Mouse (Mus musculus) left cerebral cortex, postnatal 10 days (tissue): ENCODE data around the gene Ccdc158. TPM values are rescaled to one million over a fixed set of nuclear protein-coding genes. Genes with fewer than 3 reads are reported as not detected.

ENCODE experiments used
- DNase-seq, 2 experiments: peaks; one replicate each; pipeline ENCODE4 v3.0.0; 2021 to 2022; ENCODE audit warnings: low spot score in 2 of 2, mixed read lengths in 1 of 2; ENCODE audit errors: extremely low spot score in 1 of 2
- intact Hi-C: fragments of 180-260 bp; cut with DNase I; formaldehyde crosslinking; loops from one replicate; pipeline ENCODE4 v1.15.1; 2025
- total RNA-seq, 2 experiments: library from RNA; stranded (reverse); gene quantifications; 2 replicates each; pipeline ENCODE4 v1.2.3; 2021

Ccdc158 gene
- under 1 TPM; 0.26 to 0.41 TPM for total RNA-seq

DNA sequence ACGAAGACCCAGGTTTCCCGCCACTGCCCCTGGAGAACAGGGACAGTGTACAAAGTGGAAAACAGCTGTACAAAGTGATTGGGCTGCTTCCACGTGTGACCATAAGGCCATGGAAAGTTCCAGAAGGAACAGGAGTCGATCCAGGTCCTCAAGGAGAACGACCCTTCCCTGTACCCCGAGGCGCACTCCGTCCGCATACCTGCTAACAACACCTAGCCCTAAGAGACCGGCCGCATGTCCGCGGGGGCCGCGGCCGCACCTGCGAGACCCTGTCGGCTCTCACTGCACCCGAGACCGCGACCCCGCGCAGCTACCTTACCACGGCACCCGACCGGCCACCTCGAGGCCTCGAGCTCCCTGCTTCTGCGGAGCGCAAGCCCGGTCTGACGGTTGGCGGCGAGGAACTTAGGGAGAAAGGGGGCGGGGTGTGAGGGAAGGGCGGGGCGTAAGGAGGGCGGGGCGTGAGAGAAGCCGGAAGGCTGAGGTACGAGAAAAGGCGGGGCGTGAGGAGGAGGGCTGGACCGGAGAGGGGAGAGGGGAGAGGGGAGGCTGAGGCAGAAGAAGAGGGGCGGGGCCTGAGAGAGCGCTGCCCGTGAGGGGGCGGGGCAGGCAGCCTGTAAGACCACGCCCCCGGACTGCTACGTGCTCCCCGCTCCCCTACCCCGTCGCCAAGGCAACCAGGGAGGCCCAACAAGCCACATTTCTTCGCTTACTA, at the start of gene Ccdc158:
TSS of gene Ccdc158 (minus strand) at position 413 of the 715 bp plus-strand sequence.
- DNase-seq, result peak; percentile 54 to 87
- intact Hi-C loops, result loop anchor here (5.0 kb wide), 1 partner anchor 277 kb away; no protein-coding TSS in a partner anchor

DNA sequence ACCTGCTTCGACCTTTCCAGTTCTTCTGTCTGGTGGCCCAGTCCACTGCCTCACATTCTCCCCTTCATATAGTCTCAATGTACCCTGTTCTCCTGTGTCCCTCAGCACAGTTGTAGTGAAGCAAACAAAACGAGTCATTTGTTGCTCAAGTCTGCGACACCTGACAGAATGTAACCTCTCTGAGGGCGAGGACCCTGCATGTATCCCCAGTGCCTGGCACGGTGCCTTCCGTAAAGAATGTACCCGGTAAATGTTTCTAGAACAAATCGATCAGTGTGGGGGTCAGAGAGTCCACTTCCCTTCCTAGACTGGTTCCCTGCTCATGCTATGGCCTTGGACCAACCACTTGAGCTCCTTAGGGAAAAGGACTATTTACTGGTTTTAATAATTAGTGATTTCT, 46.5 kb upstream of the Ccdc158 start:
- intact Hi-C loops, result no loop called here
- DNase-seq, result no peak

DNA sequence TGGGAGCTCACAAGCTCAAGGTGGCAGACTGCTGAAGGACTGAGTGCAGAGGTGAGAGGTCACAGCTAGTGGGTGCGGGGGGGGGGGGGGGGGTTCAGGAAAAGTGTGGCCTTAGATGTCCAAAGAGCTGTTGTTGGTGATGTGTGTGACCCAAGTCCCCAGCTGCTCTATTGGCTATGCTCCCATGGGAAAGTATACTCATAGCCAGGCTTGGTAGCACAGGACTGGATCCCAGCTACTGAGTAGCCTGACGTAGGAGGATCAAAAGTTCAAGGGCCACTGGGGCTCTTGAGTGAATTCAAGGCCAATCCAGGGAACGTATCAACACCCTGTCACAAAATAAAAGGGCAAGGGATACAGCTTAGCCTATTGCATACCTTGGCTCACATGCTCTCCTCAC, 43.8 kb upstream of the Ccdc158 start:
- no peak for DNase-seq
- intact Hi-C loops, result no loop called here

DNA sequence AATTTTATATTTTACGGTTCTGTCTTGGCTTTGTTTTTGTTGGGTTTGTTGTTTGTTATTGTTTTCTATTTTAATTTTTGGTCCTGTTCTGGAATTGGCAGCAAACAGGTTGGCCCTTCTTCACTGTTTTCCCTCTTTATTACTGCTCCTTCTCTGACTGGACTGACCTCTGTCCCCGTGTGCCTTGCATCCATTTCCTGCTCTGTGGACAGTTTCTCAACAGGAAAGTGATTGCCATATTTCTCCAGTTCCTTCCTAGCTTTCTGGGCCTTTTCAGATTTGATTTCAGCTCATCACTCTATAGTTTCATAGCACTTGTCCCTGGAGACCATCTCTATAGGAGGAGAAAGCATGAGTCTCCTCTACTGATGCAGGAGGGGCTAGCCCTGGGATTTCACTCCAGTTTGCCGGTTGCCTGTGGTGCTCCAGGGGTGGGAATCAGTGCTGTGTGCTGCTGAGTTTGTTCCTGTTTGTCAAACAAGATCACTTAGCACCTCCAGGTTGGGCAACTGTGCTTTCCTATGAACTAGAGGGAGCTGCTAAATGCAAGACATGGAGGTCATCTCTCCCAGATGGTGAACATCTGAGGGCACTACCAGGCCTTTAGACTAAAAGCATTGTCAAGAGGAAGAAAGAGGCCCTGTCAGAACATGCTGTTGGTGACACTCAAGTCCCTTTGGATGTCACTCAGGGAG, 42.7 kb upstream of the Ccdc158 start:
- DNase-seq, result no peak
- intact Hi-C loops, result no loop called here

DNA sequence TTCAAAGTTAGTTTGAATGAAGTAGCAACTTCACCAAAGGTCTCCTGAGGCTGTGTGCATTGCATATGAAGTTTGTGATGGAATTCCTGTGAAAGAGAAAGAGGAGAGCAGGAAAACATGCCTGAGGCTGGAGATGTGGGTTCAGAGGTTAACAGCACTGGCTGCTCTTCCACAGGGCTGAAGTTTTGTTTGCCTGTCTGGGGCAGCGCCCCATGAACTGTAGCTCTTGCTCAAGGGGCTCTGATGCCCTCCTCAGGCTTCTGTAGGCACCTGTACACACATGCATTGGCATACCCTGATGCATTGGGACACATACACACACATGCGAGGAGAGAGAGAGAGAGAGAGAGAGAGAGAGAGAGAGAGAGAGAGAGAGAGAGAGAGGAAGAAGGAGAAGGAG, 40.8 kb upstream of the Ccdc158 start:
- intact Hi-C loops, result no loop called here
- DNase-seq, result no peak

DNA sequence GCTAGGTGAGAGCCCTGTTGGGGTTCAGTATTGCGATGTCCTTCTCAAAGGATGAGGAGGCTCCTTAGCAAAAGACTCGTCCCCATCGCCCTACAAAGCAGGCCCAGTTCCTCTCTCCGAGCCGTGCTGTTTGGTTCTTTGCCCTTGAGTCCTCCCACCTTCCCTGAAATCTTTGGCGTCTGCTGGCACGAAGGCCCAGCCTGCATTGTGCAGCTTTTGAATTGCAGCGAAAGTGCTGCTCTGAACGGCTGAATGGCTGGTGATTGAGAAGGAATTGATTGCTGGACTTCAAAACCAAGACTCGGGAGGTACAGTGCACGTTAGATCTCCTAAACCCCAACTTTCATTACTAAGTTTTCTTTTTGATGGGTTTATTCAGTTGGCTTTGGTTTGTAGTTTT, 40.2 kb upstream of the Ccdc158 start:
- intact Hi-C loops, result no loop called here

DNA sequence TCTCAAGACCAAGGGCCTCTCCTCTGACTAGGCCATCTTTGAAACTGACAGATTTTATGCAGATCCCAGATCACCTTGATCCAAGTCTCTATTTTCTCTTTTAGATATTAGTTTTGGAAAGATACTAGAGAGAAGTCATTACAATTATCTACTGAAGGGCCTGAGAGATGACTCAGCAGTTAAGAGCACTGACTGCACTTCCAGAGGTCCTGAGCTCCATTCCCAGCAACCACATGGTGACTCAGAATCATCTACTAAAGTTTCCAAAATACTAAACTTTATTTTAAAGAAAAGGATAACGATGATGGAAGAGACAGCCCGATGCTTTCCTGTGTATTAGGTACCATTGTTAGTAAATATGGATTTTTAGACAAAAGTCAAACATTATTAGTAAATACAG, 39.8 kb upstream of the Ccdc158 start:
- no peak for DNase-seq
- intact Hi-C loops, result no loop called here

More for the DNA sequence above, 40.2 kb upstream of the Ccdc158 start:
- DNase-seq, result no peak

DNA sequence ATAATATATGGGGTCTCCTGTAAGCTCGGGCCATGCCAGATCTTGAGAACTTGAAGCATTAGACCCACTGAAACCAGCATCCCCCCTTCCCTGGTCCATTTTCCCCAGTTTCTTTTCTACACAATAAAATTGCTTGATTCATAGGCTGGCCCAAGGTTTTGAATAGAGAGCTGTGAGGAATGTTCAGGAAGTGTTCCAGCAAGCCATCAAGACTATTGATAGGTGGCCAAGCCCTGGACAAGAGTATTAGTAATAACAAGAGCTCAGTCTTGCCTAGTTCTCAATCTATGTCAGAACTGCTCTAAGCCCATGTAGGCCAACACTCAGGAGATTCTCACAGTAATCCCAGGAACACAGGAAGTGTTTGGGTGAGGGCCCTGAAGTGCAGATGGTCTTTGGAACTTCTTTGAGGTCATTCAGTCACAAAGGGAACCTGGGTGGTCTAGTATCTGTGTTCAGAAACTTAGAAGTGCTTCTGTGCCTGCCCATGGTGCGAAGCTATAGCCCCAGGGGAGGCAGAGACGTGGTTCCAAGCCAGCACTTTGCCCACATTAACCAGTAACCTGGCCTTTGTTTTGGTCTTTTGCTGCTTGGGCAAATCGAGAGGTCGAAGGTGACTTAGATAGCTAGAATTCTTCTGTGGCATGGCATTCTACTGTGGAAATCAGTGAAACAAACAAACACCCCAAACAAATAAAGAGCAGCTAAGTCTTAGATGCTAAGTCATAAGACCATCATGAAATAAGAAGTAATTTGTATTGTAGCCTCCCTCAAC, 37.7 kb upstream of the Ccdc158 start:
- intact Hi-C loops, result no loop called here

DNA sequence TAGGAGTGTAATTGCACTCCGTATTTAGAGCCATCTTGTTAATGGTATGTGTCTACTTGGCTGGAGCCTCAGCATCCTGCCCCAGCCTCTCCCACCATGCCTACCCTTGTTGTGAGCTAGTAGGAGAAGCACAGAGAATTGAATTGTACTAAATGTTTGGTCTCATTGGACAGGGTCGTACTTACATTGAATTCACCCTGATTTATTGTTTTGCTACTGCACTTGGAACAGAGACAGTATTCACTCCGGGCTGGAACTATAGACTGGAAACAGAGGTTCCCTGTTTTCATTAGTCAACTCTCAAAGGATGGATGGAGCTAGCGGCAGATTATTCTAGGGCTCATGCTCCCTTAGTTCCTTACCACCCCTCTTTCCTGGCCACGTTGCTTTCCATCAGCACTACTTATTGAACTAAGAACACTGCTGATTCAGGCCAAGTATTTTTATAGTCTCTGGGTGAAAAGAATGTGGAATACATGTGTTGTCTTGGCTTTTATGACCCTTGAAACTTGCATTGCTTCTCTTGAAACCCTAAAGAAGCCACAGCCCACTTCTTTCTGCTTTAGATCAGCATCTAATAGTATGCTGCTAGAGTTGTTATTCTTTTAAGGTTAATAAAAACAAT, 36.7 kb upstream of the Ccdc158 start:
- DNase-seq, result no peak

More for the DNA sequence above, 37.7 kb upstream of the Ccdc158 start:
- no peak for DNase-seq

DNA sequence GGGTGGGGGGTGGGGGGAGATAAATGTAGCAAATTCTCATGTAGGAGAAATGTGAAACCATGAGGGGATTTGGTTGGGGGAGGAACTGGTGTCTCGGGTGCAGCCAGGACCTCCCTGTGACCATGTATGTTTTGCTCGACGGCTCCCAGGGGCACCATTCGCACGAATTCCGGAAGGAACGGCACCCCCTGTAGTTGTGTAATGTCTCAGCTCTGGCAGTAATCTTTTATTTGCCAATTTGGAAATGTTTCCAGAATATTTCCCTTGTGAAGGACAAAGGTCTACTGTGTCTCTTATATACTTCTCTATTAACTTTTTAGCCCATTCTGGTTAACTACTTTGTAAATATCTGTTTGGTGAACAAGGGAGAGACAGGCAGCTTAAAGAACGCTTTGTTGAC, 35.7 kb upstream of the Ccdc158 start:
- intact Hi-C loops, result no loop called here
- DNase-seq, result no peak

More for the DNA sequence above, 36.7 kb upstream of the Ccdc158 start:
- intact Hi-C loops, result no loop called here

DNA sequence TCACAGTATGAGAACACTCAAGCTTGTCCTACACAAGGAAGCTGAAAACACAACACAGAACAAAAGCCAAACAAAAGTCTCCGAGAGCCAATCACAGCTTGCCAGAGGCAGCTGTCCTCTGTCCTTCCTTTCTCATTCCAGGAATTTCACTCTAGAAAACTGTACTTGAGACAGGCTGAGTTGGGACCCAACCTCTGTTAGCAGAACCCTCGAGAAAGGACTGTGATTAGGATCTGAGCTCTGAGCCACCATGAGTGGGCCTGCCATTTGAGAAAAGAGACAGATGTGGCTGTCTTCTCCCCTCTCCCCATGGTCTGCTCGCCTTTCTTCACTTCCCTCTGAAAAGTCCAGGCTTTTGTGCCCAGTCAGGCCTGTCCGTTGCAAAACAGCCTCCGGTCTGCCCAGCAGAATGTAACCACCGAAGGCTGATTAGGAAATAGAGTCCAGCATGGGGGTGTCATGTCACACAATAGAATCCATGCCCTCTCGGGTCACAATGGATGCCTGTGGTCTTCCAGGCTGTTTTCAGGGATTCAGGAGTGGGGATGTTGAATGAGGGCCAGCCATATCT, 32.9 kb upstream of the Ccdc158 start:
- DNase-seq, result no peak
- intact Hi-C loops, result no loop called here

DNA sequence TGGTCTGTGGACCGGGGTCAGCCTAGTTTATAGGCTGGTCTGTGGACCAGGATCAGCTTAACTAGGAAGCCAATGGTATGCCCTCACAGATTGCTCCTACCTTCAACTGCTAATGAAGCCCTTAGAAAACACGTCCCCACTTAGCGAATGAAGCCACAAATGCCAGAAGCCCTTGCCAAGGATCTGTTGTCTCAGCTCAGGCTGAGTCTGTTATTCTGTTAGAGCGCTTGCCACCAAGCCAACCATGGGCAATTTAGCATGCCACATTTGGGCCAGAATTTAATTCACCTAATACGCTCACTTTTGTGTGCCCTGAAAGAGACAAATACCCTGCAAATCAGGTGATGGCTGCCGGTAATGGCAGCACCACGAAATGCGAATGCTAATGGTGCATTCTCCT, 28.6 kb upstream of the Ccdc158 start:
- no peak for DNase-seq
- intact Hi-C loops, result no loop called here

DNA sequence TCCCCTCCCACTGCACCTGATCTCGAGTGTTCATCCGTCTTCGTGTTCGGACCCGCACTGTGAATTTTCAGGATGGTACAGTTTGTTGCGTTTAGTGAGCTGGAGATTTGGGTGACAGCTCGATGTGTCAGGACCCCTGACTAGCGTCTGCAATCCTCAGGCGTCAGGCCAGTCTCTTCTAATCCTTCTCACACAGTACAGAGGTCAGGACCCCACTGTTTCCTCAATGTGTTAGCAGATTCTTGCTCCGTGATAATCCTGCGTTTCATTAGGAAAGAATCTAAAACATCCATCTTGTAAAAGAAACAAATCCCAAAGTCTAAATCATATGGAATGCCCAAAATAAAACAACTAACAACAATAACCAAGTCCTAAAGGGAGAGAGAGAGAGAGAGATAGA, 26.7 kb upstream of the Ccdc158 start:
- no peak for DNase-seq
- intact Hi-C loops, result no loop called here

DNA sequence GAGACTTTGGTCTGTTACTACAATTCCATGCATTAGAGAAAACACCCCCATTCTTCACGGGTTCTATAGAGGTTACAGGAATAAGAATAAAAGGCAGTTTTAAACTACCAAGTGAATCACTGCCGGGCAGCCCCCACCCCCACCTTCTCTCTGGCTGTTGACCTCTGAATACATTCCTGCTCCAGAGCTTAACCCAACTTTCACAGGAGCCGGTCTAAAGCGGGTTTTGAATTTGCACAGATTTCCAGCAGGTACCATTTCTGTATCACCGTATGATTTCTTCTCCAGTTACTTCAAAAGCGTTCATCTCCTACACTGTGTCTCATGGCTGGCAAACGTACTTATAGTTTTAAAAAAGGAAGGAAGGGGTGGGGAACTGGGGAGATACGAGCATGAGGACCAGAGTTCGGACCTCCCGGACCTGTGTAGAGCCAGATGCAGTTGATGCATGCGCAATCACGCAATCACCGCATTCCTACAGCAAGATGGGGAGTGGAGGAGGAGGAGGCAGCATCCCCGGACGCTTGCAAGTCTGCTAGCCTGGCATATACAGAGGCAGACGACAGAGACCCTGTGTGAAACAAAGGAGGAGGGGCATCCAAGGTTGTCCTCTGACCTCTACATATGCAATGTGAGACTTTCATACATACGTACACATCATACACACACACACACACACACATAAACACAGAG, 23.9 kb upstream of the Ccdc158 start:
- intact Hi-C loops, result no loop called here
- no peak for DNase-seq

DNA sequence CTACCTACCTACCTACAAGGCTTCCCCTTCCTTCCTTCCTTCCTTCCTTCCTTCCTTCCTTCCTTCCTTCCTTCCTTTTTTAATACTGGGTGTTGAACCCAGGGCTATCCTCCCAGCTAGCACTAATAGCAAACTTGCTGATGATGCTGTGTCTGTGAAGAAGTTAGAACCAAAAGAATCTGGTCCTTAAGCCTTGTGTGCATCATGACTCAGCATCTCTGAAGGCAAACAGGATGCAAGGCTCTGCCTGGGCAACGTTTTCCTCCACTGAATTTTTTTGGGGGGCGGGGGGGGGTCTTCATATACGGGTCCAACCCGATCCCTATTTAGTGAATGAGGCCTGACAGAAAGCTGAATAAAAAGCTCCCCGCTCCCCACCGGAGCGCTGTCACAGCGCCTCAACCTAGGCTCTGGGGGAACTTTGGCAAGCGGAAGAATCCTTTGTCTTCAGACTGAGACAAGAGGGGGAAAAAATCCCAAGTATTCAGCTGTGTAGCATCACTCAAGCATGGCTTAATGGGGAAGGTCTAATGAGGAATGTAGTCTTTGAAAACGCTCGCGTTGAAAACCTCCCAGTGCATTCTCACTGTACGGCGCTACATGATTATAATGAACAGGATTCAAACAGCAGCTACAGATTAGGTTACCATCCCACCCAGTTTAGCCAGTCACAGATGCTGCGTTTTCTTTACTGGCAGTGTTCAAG, 23.2 kb upstream of the Ccdc158 start:
- no peak for DNase-seq
- intact Hi-C loops, result no loop called here

DNA sequence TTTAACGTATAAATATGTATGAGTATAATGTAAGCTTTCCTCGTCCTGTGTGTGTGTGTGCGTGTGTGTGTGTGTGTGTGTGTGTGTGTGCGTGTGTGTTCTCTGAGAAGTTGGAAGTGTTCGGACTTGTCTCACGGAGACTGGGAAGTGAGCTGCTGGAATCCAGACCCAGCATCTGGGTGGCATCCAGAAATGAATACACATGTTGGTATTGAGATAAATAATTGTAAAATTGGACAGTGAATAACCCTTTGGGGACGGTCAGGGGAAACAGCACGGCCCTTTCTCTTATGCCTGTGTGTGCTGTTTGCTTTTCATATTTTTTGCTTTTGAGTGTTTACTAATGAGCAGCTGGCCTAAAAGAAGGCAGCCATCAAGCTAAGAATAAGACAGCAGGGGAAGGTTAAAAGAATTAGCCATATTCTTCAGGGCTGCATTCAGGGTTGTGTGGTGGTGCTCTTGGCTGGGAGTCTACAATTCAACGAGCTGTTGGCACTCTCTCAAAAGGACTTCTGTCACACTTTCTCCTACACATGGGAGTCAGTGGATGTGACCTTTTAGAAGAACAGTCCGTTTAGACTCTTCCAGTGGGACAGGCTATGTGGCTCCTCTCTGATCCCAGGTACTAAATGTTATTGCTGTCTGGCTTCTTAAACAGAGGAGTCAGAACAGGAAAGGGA, 19.4 kb upstream of the Ccdc158 start:
- intact Hi-C loops, result no loop called here
- DNase-seq, result no peak

DNA sequence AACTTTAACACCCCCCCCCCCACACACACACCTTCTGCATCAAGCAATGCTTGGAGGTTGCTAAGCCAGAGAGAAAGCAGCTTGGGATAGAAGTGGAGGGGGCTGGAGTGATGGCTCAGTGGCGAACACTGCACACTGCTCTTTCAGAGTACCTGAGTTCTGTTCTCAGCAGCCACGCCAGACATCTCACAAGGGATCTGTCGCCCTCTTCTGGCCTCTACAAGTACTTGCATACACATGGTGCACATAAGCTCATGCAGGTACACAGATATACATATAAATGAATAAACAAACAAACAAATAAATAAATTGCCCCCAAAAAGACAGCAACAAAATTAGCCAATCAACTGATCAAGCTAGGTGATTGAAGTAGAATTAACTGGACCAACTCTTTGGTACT, 18.7 kb upstream of the Ccdc158 start:
- no peak for DNase-seq
- intact Hi-C loops, result no loop called here
